Mouse (Mus musculus) layer of hippocampus, postnatal 25 days (tissue): ENCODE results near the gene AC161166.1. TPM values are rescaled to one million over a fixed set of nuclear protein-coding genes. Genes with fewer than 3 reads are reported as not detected.
"Not testable (repeated sequence)": the region's sequence is repeated elsewhere in the genome, so short reads cannot be mapped to it uniquely, and the experiment has no call there.

Experiments
- DNase-seq, 2 experiments: peaks; one replicate each; pipeline ENCODE4 v3.0.0; 2022; ENCODE audit warnings: mixed read lengths in 2 of 2, low spot score in 1 of 2; ENCODE audit errors: extremely low spot score in 1 of 2
- total RNA-seq, 2 experiments: library from RNA; stranded (reverse); gene quantifications; 2 replicates each; pipeline ENCODE4 v1.2.3; 2021

The AC161166.1 gene
- total RNA-seq, 2 experiments from 2014 or later, result not detected

GRCm38 (mm10) chr7:24528861-24529260 is 16.6 kb upstream of the AC161166.1 start:
- DNase-seq, result no peak

- no peak for DNase-seq
These were observed 13.6 kb upstream of the AC161166.1 start for GRCm38 (mm10) chr7:24525686-24526420.

- DNase-seq, result no peak
These were observed 12.7 kb upstream of the AC161166.1 start for GRCm38 (mm10) chr7:24524978-24525377.

- DNase-seq, result no peak
These were observed 11.5 kb upstream of the AC161166.1 start for GRCm38 (mm10) chr7:24523723-24524122.

- no peak for DNase-seq
These were observed 10.6 kb upstream of the AC161166.1 start for GRCm38 (mm10) chr7:24522805-24523204.

- not testable (repeated sequence) for DNase-seq
These were observed 7.8 kb upstream of the AC161166.1 start for GRCm38 (mm10) chr7:24520054-24520453.

GRCm38 (mm10) chr7:24519130-24519529 is 6.9 kb upstream of the AC161166.1 start:
- no peak for DNase-seq

- DNase-seq, result no peak
These were observed 5.4 kb upstream of the AC161166.1 start for GRCm38 (mm10) chr7:24517654-24518053.

- no peak for DNase-seq
These were observed 4.8 kb upstream of the AC161166.1 start for GRCm38 (mm10) chr7:24517077-24517476.

- DNase-seq, result peak in 1 of 2 experiments; percentile 49
These were observed 4.1 kb upstream of the AC161166.1 start for GRCm38 (mm10) chr7:24516319-24516718.

- peak in 1 of 2 experiments; percentile 23 for DNase-seq
These were observed 4.5 kb downstream of the AC161166.1 start for GRCm38 (mm10) chr7:24507726-24508114.

- peak; percentile 71 to 83 for DNase-seq
These were observed 5.2 kb downstream of the AC161166.1 start, which contains the start of gene Zfp428 for GRCm38 (mm10) chr7:24506838-24507725. Zfp428 (plus strand) TSS chr7:24507006.

- DNase-seq, result peak in 1 of 2 experiments; percentile 41
These were observed 5.8 kb downstream of the AC161166.1 start for GRCm38 (mm10) chr7:24506476-24506837.

GRCm38 (mm10) chr7:24506065-24506459 is 6.2 kb downstream of the AC161166.1 start:
- DNase-seq, result no peak

GRCm38 (mm10) chr7:24505447-24506064 is 6.7 kb downstream of the AC161166.1 start:
- DNase-seq, result no peak

GRCm38 (mm10) chr7:24504868-24505267 is 7.4 kb downstream of the AC161166.1 start:
- DNase-seq, result no peak

GRCm38 (mm10) chr7:24504004-24504403 is 8.3 kb downstream of the AC161166.1 start:
- no peak for DNase-seq

GRCm38 (mm10) chr7:24501492-24501891 is 10.8 kb downstream of the AC161166.1 start:
- peak in 1 of 2 experiments; percentile 56 for DNase-seq

- DNase-seq, result peak in 1 of 2 experiments; percentile 48
These were observed 11.3 kb downstream of the AC161166.1 start for GRCm38 (mm10) chr7:24500929-24501328.

- no peak for DNase-seq
These were observed 12.2 kb downstream of the AC161166.1 start for GRCm38 (mm10) chr7:24499856-24500577.
